Mouse (Mus musculus): ENCODE results near the gene Sfxn5. TPM values are rescaled to one million over a fixed set of nuclear protein-coding genes. Genes with fewer than 3 reads are reported as not detected.

Sfxn5 gene
- polyA plus RNA-seq, 1 experiment: 2.0 TPM

- TF ChIP-seq POLR2A (IDR thresholded peaks at IDR 0.05; ENCODE audit: insufficient read length, low read depth) (no peak), REST (IDR thresholded peaks at IDR 0.05; ENCODE audit: insufficient read depth, insufficient read length) (no peak), POLR2AphosphoS2 (IDR thresholded peaks at IDR 0.05; ENCODE audit: insufficient read length, low read depth) (no peak), CEBPB (IDR thresholded peaks at IDR 0.05; ENCODE audit: insufficient read depth, poor library complexity, severe bottlenecking) (no peak), E2F4 (IDR thresholded peaks at IDR 0.05; ENCODE audit: insufficient read depth) (no peak), MYOG (IDR thresholded peaks at IDR 0.05; ENCODE audit: control insufficient read depth in 1 of 3, insufficient read depth in 1 of 3, insufficient read length in 2 of 3, low read depth in 2 of 3) (no peak), MAX (IDR thresholded peaks at IDR 0.05; ENCODE audit: low read depth) (no peak), SRF (IDR thresholded peaks at IDR 0.05; ENCODE audit: control insufficient read depth, insufficient read length, low read depth) (no peak), TCF3 (IDR thresholded peaks at IDR 0.05; ENCODE audit: insufficient read length, low read depth) (no peak)
- Histone ChIP-seq H3K36me3 (ENCODE audit: control insufficient read depth, insufficient read depth) (no peaks in the 10 kb centered on the region), H3K79me2 (ENCODE audit: control insufficient read depth, insufficient read depth) (no peaks in the 10 kb centered on the region)
Measured at GRCm38 (mm10) chr6:85348133-85348532, 14.9 kb upstream of the Sfxn5 start.

DNA sequence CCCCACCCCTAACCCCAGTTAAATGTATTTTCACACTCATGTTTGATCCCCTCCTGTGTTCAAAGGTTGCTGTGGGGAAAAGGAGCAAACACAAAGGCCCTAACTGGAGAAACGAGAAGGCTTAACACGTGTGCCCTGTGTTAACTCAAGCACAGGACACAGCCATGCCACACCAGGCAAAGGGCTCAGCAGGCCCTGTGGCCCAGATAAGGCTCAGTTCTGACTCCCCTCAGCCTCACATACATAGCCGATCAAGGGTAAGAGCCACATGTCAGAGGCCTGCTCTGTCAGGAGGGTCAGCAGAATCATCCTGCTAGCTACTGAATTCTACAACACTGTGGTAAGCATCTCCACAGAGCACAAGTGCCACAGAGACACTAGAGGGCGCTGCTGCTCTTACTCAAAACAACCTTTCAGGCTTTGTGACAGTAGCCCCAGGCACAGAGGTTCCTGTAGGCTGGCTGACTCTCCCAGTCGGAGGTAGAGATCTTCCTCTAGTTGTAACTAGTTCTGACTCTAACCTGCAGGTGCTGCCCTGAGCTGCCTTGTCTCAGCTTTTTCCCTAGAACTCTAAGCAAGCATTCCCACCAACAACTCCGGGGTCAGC, 12.9 kb upstream of the Sfxn5 start:
- Histone ChIP-seq H3K4me3 (no peak overlapping the region), H3ac (ENCODE audit: control insufficient read depth, insufficient read length) (no peak overlapping the region), H3K79me2 (ENCODE audit: control insufficient read depth, insufficient read depth) (no peaks in the 10 kb centered on the region), H3K4me2 (ENCODE audit: low read depth) (no peak overlapping the region), H3K27me3 (ENCODE audit: control insufficient read depth, insufficient read depth, insufficient read length) (no peaks in the 10 kb centered on the region), H3K36me3 (ENCODE audit: control insufficient read depth, insufficient read depth) (no peaks in the 10 kb centered on the region)
- TF ChIP-seq USF1 (IDR thresholded peaks at IDR 0.05; ENCODE audit: low read depth): no peak
- TF ChIP-seq TCF12 (IDR thresholded peaks at IDR 0.05; ENCODE audit: insufficient read depth, poor library complexity, severe bottlenecking): no peak
- no peak for TF ChIP-seq TCF3 (IDR thresholded peaks at IDR 0.05; ENCODE audit: insufficient read length, low read depth)
- no peak for TF ChIP-seq E2F4 (IDR thresholded peaks at IDR 0.05; ENCODE audit: insufficient read depth)
- no peak for TF ChIP-seq MYOG (IDR thresholded peaks at IDR 0.05; ENCODE audit: control insufficient read depth in 1 of 3, insufficient read depth in 1 of 3, insufficient read length in 2 of 3, low read depth in 2 of 3)
- TF ChIP-seq CEBPB (IDR thresholded peaks at IDR 0.05; ENCODE audit: insufficient read depth, poor library complexity, severe bottlenecking): no peak
- no peak for TF ChIP-seq POLR2A (IDR thresholded peaks at IDR 0.05; ENCODE audit: insufficient read length, low read depth)
- TF ChIP-seq SRF (IDR thresholded peaks at IDR 0.05; ENCODE audit: control insufficient read depth, insufficient read length, low read depth): no peak
- no peak for TF ChIP-seq MYOD1 (IDR thresholded peaks at IDR 0.05; ENCODE audit: control insufficient read depth in 1 of 3, insufficient read length in 2 of 3, low read depth in 2 of 3)
- TF ChIP-seq MAX (IDR thresholded peaks at IDR 0.05; ENCODE audit: low read depth): no peak
- TF ChIP-seq REST (IDR thresholded peaks at IDR 0.05; ENCODE audit: insufficient read depth, insufficient read length): no peak
- no peak for TF ChIP-seq POLR2AphosphoS2 (IDR thresholded peaks at IDR 0.05; ENCODE audit: insufficient read length, low read depth)

More at GRCm38 (mm10) chr6:85348133-85348532, 14.9 kb upstream of the Sfxn5 start:
- no peaks in the 10 kb centered on the region for H3K27me3 ChIP-seq (ENCODE audit: control insufficient read depth, insufficient read depth, insufficient read length)
- no peak overlapping the region for H3K4me2 ChIP-seq (ENCODE audit: low read depth)
- H3K4me3 ChIP-seq: no peak overlapping the region
- no peak overlapping the region for H3ac ChIP-seq (ENCODE audit: control insufficient read depth, insufficient read length)

DNA sequence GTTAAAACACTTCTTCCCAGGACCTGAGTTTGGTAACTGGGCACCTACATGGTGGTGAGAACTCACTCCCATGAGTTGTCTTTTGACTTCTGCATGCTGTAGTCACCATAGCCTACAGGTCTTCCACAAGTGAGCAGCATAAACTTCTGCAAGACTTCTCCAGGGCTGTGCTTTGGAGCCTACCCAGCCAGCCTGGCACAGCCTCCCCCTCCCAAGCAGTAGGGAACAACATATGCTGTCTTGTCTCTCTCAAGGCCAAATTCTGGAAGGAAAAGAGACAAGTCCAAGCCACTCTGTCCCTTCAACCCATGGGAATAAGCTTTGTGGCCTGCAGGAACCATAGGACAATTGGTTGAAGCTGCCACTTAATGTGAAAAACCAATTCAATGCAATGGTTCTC, 11.7 kb upstream of the Sfxn5 start:
- H3K36me3 ChIP-seq (ENCODE audit: control insufficient read depth, insufficient read depth): no peaks in the 10 kb centered on the region
- no peaks in the 10 kb centered on the region for H3K27me3 ChIP-seq (ENCODE audit: control insufficient read depth, insufficient read depth, insufficient read length)
- no peak for TF ChIP-seq MYOD1 (IDR thresholded peaks at IDR 0.05; ENCODE audit: control insufficient read depth in 1 of 3, insufficient read length in 2 of 3, low read depth in 2 of 3)
- TF ChIP-seq E2F4 (IDR thresholded peaks at IDR 0.05; ENCODE audit: insufficient read depth): no peak
- TF ChIP-seq CEBPB (IDR thresholded peaks at IDR 0.05; ENCODE audit: insufficient read depth, poor library complexity, severe bottlenecking): no peak
- no peak for TF ChIP-seq USF1 (IDR thresholded peaks at IDR 0.05; ENCODE audit: low read depth)
- no peak for TF ChIP-seq TCF3 (IDR thresholded peaks at IDR 0.05; ENCODE audit: insufficient read length, low read depth)
- TF ChIP-seq POLR2A (IDR thresholded peaks at IDR 0.05; ENCODE audit: insufficient read length, low read depth): no peak
- no peak for TF ChIP-seq MYOG (IDR thresholded peaks at IDR 0.05; ENCODE audit: control insufficient read depth in 1 of 3, insufficient read depth in 1 of 3, insufficient read length in 2 of 3, low read depth in 2 of 3)
- TF ChIP-seq SRF (IDR thresholded peaks at IDR 0.05; ENCODE audit: control insufficient read depth, insufficient read length, low read depth): no peak
- TF ChIP-seq TCF12 (IDR thresholded peaks at IDR 0.05; ENCODE audit: insufficient read depth, poor library complexity, severe bottlenecking): no peak
- no peak for TF ChIP-seq POLR2AphosphoS2 (IDR thresholded peaks at IDR 0.05; ENCODE audit: insufficient read length, low read depth)
- no peak for TF ChIP-seq REST (IDR thresholded peaks at IDR 0.05; ENCODE audit: insufficient read depth, insufficient read length)
- TF ChIP-seq MAX (IDR thresholded peaks at IDR 0.05; ENCODE audit: low read depth): no peak
- no peak overlapping the region for H3K4me2 ChIP-seq (ENCODE audit: low read depth)
- H3K79me2 ChIP-seq (ENCODE audit: control insufficient read depth, insufficient read depth): no peaks in the 10 kb centered on the region
- no peak overlapping the region for H3ac ChIP-seq (ENCODE audit: control insufficient read depth, insufficient read length)
- H3K4me3 ChIP-seq: no peak overlapping the region

DNA sequence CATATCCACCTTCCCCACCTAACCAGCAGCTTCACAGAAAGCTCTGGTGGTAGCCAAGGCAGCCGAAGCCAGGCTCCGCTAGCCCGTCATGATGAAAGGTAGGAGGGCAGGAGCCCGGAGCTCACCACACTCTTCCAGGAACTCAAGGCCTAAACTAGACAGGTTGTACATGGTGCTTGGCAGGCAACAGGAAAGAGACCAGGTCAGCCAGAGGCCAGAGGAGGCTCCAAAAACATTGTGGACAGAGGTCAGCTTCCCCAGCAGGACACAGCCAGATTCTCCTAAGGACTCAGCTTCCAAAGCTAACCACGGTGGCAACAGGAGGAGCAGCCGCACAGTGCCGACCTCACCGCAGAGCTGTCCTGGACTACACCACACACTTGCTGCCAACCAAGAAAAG, 9.8 kb upstream of the Sfxn5 start:
- Histone ChIP-seq H3K4me3 (no peak overlapping the region), H3K27me3 (ENCODE audit: control insufficient read depth, insufficient read depth, insufficient read length) (no peaks in the 10 kb centered on the region), H3ac (ENCODE audit: control insufficient read depth, insufficient read length) (no peak overlapping the region), H3K79me2 (ENCODE audit: control insufficient read depth, insufficient read depth) (no peaks in the 10 kb centered on the region), H3K4me2 (ENCODE audit: low read depth) (no peak overlapping the region), H3K36me3 (ENCODE audit: control insufficient read depth, insufficient read depth) (no peaks in the 10 kb centered on the region)
- peak in 2 of 3 experiments; percentile 40 to 45 for TF ChIP-seq MYOG (IDR thresholded peaks at IDR 0.05; ENCODE audit: control insufficient read depth in 1 of 3, insufficient read depth in 1 of 3, insufficient read length in 2 of 3, low read depth in 2 of 3)
- TF ChIP-seq POLR2AphosphoS2 (IDR thresholded peaks at IDR 0.05; ENCODE audit: insufficient read length, low read depth): no peak
- no peak for TF ChIP-seq MYOD1 (IDR thresholded peaks at IDR 0.05; ENCODE audit: control insufficient read depth in 1 of 3, insufficient read length in 2 of 3, low read depth in 2 of 3)
